Mouse (Mus musculus): ENCODE data around the gene Nrip3. TPM values are rescaled to one million over a fixed set of nuclear protein-coding genes. Genes with fewer than 3 reads are reported as not detected.
A peak's percentile ranks its signal among the peaks of the same experiment; 100 is the strongest.

Nrip3 gene
- 10 to 100 TPM; 30.9 to 36.1 TPM for total RNA-seq (2021)

DNA sequence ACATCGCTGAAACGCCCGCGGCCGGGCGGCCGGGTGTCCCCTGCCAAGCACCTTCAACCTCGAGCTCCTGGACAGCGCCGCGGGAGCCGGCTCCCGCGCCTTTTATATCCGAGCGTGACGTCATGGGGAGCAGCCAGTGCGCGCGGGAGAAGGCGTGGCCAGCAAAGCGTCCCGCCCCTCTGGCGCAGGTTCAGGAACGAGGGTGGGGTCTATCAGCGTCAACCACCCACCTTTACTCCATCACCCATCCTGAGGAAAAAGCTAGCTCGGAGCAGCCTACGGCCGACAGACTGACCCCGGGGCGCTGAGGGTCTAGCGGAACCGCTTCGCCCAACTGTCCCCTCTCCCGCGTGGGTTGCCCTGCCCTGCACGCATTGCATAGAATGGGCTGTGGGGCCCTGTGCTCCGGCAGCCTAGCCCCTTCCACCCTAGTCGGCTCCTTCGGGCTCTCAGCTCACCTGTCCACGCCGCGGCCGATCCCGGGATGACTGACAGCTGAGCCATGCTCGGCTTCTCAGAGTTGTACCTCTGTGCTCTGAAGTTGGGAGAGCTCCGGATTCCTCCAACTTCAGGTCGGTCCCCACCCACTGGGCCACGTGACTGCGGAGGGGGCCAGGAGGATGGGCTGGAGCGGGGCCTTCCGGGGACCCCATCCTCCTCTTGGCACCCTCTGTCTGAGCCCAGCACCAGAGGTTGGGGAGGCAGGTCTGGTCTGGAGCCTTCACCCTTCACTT is at the start of gene Nrip3:
Nrip3 (minus strand) TSS at position 556 of the 734 bp plus-strand sequence.
- DNase-seq = peak; percentile 85
- intact Hi-C loops (cut with DNase I) = no loop called here

DNA sequence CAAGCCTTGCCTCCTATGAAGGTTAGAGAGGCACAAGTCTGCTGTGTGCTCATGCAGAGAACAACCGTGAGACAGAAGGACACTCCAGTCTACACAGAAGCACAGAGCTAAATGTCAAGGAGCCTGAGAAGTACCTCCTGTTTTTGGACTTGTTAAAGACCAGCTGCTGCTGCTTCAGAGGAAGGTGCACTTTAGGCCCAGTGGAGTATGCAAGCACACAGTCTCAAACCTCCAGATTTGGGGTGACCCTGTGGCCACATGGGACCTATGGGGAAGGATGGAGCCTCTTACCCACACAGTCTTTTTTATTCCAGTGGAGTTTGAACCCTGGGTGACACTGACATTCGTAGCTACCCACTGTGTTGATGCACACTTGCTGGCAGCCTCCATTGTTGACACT is 49.6 kb upstream of the Nrip3 start:
- no peak for DNase-seq
- intact Hi-C loops (cut with DNase I) = no loop called here

DNA sequence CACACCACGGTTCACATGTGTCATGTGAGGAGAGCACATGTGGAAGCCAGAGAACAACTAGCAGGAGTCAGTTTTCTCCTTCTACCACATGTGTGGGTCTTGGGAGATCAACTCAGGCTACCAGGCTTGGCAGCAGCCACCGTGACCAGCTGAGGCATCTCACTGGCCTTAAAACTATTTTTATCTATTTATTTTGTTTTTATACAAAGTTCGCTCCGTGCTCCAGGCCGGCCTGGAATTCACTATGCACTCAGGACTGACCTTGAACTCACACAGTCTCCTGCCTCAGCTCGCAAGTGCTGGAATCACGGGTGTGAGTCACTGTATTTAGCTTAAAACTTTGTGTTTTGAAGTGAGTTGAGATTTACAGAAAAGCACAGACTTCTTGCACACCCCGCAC is 45.1 kb upstream of the Nrip3 start:
- no peak for DNase-seq
- intact Hi-C loops (cut with DNase I) = no loop called here

DNA sequence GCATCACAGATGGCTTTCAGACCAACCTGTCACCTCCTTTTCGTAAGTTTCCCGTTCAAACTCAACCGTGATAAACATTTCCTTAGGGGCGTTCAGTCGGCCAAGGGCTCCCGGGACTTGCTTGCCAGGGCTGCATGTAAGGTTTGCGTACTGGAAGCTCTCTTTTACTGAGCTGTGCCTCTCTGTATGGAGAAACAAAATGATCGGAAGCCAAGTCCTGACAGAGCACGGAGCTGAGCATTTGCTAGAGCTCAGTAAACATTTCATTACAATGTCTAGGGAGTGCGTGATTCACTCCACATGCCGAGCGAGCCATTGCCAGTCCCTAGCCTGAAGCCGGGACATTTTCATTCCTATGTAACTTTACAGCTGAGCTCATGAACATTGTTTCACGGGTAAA is 43.5 kb upstream of the Nrip3 start:
- intact Hi-C loops (cut with DNase I) = no loop called here
- DNase-seq = no peak

DNA sequence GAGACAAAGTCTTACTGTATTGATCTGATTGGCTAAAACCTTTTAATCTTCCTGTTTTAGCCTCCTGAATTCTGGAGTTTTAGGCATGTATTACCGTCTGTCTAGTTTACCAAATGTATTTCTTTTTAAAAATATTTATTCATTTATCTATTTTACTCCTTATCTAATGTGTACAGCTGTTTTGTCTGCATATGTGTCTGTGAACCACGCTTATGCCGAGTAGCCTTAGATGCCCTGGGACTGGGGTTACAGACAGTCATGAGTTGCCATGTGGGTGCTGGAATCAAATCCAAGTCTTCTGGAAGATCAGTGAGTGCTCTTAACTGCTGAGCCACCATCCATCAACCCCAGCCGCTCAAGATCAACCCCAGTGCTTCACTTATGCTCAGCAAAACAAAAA is 36.8 kb upstream of the Nrip3 start:
- DNase-seq = no peak
- intact Hi-C loops (cut with DNase I) = no loop called here

DNA sequence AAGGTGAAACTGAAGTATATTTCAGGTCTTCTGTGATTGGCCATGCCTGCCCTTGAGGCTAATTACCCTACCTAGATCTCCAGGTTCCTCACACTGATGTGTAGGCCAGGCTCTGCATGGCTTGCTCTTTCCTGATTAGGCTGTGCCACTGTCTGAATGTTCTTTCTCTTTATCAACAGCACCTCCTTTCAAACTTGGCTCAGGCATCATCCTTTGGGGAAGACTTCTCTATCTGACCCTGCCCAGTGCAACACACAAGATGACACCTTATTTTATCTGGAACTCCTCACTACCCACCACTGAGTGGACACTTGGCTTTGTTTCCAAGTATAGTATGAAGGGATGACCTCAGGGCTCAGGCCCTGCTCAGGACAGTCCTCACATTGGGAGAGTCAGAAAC is 36.1 kb upstream of the Nrip3 start:
- intact Hi-C loops (cut with DNase I) = no loop called here
- no peak for DNase-seq

DNA sequence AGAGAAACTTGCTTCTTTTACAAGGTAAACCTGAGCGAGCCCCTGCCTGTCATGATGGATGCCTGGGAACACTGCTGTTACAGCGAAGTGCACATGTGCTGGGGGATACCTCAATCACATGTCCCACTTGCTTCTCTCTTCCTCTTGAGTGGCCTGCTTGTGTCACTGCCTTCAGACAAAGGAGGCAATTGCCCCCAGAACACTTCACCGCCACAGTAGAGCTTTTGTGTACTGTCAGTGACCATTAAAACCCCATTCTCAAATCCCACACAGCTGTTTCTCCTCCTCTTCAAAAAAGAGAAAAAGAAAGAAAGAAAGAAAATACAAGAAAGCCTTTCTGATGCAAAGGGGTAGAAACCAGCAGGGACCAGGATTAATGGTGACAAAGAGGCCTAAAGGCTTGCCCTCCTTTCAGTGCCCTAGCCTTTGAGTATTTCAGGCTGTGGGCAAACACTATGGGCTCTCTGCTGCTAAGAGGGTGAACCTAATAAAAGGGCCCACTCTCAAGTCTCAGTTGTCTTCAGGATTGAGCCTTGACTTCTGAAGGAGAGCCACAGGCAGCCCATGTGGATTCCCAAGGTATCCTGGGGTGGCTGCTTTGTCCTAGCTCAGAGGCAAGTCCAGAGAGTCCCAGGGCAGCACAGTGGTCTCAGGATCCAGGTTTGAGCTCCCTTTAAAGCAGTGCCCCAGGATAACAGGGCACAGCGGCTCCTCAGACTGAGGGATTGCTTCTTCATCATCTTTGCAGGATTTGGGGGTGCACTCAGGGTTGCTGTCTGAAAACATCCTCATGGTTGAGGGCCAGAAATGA is 31.7 kb upstream of the Nrip3 start:
- DNase-seq = no peak
- intact Hi-C loops (cut with DNase I) = no loop called here

DNA sequence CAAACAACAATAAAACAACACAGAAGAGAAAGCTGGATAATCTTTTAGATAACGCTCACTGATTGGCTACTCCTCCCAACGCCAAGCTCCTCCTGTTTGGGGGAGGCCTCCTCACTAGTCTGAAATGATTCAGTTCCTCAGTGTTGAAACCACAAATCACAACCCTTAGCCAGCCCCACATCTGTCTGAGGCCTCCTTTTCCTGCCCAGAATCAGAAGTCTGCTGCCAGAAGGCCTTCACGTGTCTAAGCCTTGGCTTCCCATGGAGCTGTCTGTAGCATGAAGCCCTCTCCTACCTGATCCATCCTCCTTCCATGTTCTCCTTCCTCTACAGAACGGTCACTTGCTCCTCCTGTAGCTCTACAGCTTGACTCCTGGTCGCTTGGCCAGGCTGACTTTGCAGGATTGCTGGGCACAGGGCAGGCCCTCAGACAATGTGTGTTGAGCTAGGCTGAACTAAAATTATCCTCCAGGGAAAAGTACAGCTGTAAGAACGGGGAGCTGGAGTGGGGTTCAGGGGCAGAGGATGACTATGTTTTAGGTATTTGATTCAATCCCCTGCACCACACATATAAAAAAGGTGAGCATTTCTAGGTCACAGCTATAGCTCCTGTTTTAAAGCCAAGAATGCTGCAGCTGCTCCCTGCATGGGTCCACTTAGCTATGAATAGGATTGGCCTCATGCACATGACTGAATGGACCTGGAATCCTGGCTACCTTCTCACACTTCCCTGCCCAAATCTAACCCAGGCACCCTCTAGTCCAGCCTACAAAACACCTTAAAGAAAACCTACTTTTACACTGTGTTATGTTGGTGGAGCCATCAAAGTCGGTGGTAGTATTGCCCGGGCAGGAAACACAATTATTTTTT is 26.0 kb upstream of the Nrip3 start:
- intact Hi-C loops (cut with DNase I) = loop anchor here (10.0 kb wide), 1 partner anchor 77 kb away; no protein-coding TSS in a partner anchor
- no peak for DNase-seq

DNA sequence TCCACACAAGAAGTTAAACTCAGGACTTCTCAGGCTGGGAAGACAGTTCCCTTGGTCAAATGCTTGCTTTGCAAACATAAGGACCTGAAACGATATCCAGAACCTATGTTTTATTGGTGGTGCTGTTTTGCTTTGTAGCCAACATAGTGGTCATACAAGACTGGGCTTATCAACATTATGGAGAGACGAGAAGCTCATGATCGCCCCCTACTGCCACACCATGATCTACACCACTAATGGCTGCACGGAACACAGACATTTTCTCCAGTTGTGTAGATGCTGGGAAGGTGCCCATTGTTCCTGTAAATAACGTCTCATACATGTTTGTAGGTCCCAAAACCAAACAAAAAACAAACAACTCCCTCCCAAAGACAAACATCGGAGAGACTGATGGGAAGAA is 23.0 kb upstream of the Nrip3 start:
- intact Hi-C loops (cut with DNase I) = loop anchor here (10.0 kb wide), 1 partner anchor 80 kb away; no protein-coding TSS in a partner anchor
- DNase-seq = peak; percentile 41

DNA sequence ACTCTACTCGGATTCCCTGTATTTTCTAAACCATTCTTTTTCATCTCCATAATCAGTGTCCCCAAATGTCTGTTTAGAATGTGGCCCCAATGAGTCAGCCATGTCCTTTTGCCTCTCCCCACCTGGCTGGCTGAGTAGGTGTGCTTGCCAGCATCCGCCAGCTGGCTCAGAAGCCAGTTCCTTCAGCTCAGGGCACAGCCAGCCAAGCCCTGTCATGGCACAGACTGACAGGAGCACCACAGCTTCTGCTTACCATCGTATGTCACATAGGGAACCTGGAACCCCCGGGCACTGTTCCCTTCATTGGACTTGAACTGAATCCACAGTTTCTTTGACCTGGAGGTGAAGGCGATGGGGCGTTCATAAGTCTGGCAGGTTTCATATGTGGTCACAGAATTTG is 22.5 kb upstream of the Nrip3 start:
- peak; percentile 41 for DNase-seq
- intact Hi-C loops (cut with DNase I) = loop anchor here (10.0 kb wide), 1 partner anchor 80 kb away; no protein-coding TSS in a partner anchor

DNA sequence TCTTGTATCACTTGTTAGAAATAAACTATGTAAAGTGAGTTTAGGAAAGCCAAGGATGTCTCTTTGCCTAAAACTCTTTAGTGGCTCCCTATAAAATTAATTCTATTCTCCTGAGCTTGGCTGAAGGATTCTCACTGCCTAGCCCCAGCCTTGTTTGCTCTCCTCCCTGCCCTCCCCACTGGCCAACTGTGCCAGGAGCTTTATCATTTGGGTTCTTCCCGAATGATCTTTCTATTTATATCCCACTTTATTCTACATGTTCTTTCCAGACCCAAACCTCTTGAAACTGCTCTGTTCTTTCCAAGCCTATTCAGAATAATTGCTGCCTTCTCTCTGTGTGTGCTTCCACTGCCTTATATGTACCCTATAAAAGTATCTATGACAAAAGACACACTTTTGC is 21.7 kb upstream of the Nrip3 start:
- DNase-seq = no peak
- intact Hi-C loops (cut with DNase I) = loop anchor here (10.0 kb wide), 1 partner anchor 81 kb away; no protein-coding TSS in a partner anchor

DNA sequence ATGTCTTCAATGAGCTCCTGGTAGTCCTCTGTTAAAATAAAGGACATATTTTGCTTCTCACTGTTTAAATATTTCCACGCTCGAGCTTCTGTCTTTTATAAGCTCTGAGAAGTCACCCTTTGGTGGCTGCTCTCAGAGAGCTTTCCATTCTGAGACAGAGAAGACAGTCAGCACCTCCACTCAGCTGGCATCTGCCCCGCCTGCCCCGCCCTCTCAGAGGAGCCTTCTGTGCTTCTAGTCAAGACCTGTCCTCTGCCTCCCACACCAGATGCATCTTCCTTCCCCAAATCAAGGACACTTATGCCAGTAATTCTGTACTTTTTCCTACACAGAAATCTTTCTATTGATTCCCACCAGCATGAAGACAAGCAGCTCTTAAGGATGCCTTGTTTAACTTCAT is 18.8 kb upstream of the Nrip3 start:
- no peak for DNase-seq
- intact Hi-C loops (cut with DNase I) = loop anchor here (10.0 kb wide), 1 partner anchor 84 kb away; no protein-coding TSS in a partner anchor

DNA sequence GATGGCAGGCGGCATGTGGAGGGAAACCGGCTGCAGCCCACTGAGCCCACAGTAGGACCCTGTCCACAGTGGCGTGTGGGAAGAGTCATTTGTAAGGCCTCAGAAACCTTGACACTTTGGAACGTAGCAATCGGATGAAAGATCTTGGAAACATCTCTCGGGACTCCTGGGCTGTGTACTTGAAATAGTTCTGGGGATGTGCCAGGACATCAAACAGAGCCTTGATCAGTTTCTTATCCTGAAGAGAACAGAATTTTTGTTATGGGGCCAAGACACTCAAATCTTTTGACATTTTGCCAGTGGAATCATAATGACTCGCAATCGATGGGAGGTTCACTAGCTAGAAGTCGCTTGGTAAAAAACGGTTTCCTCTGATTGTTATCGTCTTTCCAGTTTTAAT is 17.3 kb upstream of the Nrip3 start:
- DNase-seq = no peak
- intact Hi-C loops (cut with DNase I) = no loop called here

DNA sequence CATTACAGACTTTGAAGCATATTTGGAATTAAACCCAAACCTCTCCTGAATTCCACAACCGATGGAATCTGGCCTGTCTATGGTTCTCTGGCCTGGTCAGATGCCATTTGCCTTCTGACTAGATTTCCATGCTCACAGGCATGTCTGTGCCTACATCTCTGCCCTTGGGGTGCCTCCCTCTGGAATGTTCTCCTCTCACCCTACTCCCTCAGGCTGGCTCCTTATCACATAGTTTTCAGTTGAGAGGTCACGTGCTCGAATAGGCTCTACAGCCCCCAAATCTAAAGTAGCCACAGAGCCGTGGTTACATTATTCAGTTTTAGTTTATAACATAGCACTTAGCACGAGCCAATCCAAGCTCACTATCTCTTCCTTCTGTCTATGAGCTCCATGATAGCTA is 13.7 kb upstream of the Nrip3 start:
- DNase-seq = no peak
- intact Hi-C loops (cut with DNase I) = no loop called here

DNA sequence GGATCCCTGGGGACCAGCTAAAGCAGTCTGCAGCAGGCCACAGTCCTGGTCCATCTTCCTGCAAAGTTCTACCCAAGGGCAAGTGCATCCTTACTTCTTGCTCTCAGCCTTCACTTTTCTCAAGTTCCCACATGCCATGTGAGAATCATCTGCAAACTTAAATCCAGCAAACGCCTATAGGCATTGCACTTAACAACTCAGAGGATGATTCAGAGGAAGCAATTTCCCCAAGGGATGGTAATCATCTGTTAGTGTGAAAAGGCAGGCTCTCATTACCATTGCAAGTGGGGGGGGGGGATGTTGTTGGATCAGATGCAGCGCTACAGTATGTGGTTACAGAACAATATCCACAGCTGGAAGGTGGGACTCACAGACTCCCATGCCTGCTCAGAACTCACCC is 12.7 kb upstream of the Nrip3 start:
- DNase-seq = no peak
- intact Hi-C loops (cut with DNase I) = no loop called here

DNA sequence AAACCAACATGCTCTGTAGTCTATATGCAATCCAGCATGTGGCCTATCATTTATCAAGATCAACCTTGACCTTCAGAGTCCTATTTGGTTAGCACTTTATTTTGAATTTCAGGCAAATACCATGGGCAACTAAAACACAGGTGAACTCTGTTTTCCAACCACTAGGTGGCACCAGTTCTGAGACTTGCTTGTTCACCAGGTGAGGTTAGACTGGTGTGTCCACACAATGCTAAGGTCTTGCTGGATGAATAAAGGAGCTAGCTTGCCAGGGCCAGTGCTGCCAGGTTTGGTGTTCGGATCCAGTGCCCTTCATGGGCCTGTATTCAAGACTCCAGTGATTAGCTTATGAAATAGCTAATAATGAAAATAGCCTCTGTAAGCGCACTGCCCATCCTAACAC is 10.9 kb upstream of the Nrip3 start:
- intact Hi-C loops (cut with DNase I) = no loop called here
- peak; percentile 58 for DNase-seq

DNA sequence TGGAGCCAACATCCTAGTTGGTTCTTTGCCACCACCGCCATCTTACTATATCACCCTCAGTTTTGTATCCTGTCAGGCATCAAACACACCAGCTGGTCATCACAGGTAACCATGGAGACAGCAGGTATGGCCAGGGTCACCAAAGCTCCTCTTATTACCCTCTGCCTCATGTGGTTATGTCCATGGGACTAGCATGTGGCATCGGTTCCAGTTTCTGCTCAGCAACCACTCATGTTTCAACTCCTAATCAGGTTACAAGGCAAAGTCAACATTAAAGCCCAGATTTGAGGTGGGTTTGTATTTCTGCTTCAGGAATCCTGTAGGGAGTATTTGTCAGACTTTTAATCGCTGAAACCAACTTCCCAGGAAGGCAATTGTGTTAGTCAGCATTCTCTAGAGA is 9.0 kb upstream of the Nrip3 start:
- intact Hi-C loops (cut with DNase I) = no loop called here
- no peak for DNase-seq

DNA sequence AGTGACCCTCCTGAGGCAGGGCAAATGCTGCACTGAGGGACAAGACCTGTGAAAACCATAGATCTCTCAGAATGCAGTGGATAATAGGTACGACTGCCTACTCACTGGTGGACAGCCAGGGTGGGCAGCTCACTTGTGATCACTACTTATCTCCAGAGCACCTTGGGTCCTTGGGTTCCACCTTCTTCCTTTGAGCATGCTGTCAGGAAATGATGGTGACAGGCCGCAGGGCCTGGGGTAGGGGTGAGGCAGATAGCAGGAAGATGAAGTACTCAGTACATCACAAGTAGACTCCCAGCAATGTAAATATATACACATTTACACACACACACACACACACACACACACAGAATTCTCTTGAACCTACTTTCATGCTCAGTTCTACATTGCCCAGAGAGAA is 6.0 kb upstream of the Nrip3 start:
- intact Hi-C loops (cut with DNase I) = no loop called here
- no peak for DNase-seq

DNA sequence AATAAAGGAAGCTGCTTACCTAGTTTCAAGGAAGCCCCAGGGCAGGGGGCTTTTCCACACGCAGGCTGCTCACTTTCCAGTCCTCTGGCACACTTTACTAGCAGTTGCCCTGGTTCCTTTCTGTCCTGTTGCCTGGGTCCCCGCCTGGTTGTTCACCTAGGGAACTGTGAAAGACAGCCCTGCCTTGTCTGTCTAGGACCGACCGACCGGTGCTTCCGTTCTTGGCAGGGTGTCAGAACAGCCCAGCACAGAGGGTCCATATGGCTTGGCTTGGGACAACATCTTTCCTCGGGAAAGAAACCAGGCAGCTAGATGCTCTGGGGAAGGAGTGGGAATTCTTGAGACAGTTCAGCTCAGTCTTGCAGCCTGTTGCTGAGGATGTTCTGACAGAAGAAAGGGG is 1.5 kb upstream of the Nrip3 start:
- intact Hi-C loops (cut with DNase I) = no loop called here
- peak; percentile 60 for DNase-seq

DNA sequence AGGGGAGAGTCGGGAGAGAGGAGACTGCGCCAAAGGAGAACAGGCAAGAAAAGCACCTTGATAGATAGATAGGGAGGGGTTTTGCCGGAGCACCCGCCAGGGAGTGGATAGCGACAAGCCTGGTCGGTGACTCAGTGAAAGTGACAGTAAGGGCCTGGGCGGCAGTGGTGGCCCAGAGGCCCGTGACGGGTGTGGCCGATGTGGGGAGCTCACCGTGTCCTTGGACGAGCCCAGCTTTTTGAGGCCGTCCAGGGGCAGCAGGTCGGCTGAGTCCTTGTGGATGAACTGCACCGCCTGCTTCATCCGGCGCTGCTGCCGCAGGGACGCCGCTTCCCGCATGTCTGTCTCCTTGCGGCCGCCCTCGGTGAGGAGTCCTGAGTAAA is 747 bp downstream of the Nrip3 start:
- DNase-seq = no peak
- intact Hi-C loops (cut with DNase I) = no loop called here

DNA sequence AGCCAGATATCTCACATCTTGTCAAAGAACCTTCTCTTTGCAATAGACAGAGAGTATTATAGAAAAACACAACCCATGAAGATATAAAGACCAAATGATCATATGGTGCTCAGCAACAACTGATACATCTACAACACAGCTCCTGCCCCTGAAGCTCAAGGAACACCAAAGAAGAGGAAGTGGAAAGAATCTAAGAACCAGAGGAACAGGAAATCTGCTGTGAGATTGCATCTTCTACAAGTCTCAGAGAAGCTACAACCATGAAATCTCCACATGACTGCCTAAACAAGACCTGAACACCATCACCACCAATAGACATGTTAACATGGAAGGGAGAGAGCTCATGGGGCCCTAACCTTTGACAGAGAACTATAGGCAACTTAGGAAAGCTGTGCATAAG is 9.6 kb downstream of the Nrip3 start:
- no peak for DNase-seq
- intact Hi-C loops (cut with DNase I) = no loop called here
